Mouse (Mus musculus) hindbrain, postnatal 0 days (tissue): ENCODE results near the gene Musk. TPM values are rescaled to one million over a fixed set of nuclear protein-coding genes. Genes with fewer than 3 reads are reported as not detected.

ENCODE experiments used
- ATAC-seq: fragments of 200-750 bp; cut with Nextera tagmentation; 2 replicates; pipeline ENCODE4 v1.8.0; 2017; ENCODE audit warnings: mild to moderate bottlenecking, moderate TSS enrichment, moderate library complexity
- DNase-seq: peaks from one replicate; pipeline ENCODE4 v3.0.0-alpha.2; 2015; ENCODE audit warnings: low spot score
- H3K27ac ChIP-seq: fragments of 300-500 bp; sonication (generic); 2 replicates; pipeline ENCODE4 v1.5.1; 2014; ENCODE audit warnings: mild to moderate bottlenecking
- H3K27me3 ChIP-seq: fragments of 300-500 bp; sonication (generic); 2 replicates; pipeline ENCODE4 v1.6.1; 2014; ENCODE audit warnings: low read length, mixed read lengths; ENCODE audit not compliant: insufficient read depth
- H3K36me3 ChIP-seq: fragments of 300-500 bp; sonication (generic); 2 replicates; pipeline ENCODE4 v1.6.1; 2014; ENCODE audit warnings: low read length, mixed read lengths; ENCODE audit not compliant: insufficient read depth
- H3K4me1 ChIP-seq: fragments of 300-500 bp; sonication (generic); 2 replicates; pipeline ENCODE4 v1.6.1; 2014; ENCODE audit warnings: antibody characterized with exemption, low read length, mixed read lengths; ENCODE audit not compliant: insufficient read depth
- H3K4me2 ChIP-seq: fragments of 300-500 bp; sonication (generic); 2 replicates; pipeline ENCODE4 v1.6.1; 2014; ENCODE audit warnings: low read depth, mild to moderate bottlenecking, low read length, moderate library complexity, mixed read lengths
- H3K4me3 ChIP-seq: fragments of 300-500 bp; sonication (generic); 2 replicates; pipeline ENCODE4 v1.5.1; 2014; ENCODE audit warnings: low read length
- H3K9ac ChIP-seq: fragments of 300-500 bp; sonication (generic); replicated peaks from 2 replicates; pipeline ENCODE4 v1.6.1; 2014; ENCODE audit warnings: mild to moderate bottlenecking, low read length, moderate library complexity, mixed read lengths
- H3K9me3 ChIP-seq: fragments of 300-500 bp; sonication (generic); 2 replicates; pipeline ENCODE4 v1.6.1; 2016; ENCODE audit warnings: low read length, mixed read lengths
- CTCF ChIP-seq: IDR thresholded peaks from 2 replicates; pipeline ENCODE4 v1.5.1; 2016; ENCODE audit warnings: antibody characterized with exemption, control low read depth, low read depth
- WGBS: fragments of 180-500 bp; shearing (Covaris S2); extraction: QIAGEN DNeasy Blood & Tissue Kit; methylation state at CpG from one replicate; pipeline ENCODE4 v1.1.7; 2014; 5-methylcytosine and 5-hydroxymethylcytosine counted together
- polyA plus RNA-seq: library from polyadenylated mRNA; unstranded; fragments of >200 nt; fragmentation: Nextera tagmentation; extraction: Ambion mirVana; gene quantifications from 2 replicates; pipeline ENCODE4 v1.2.1, GENCODE M21; 2015
- total RNA-seq: library from RNA; depleted of rRNA; stranded (reverse); fragments of >200 nt; gene quantifications from 2 replicates; pipeline ENCODE4 v1.2.3, GENCODE M21; 2014

The Musk gene
- total and polyA plus RNA-seq, 2 experiments from 2014 or later: 0.05 to 0.24 TPM

GRCm38 (mm10) chr4:58358996-58359395 is 73.2 kb downstream of the Musk start:
- WGBS: 91% methylated on average over 4 of the region's 4 CpGs
- H3K27ac ChIP-seq: no peak overlapping the region
- H3K27me3 ChIP-seq: no peaks in the 10 kb centered on the region
- H3K9ac ChIP-seq: no peak overlapping the region
- H3K36me3 ChIP-seq: no peaks in the 10 kb centered on the region
- no peaks in the 10 kb centered on the region for H3K9me3 ChIP-seq
- no peak for DNase-seq
- H3K4me2 ChIP-seq: no peak overlapping the region
- no peak overlapping the region for H3K4me3 ChIP-seq
- no peak for ATAC-seq
- H3K4me1 ChIP-seq: no peaks in the 10 kb centered on the region
- TF ChIP-seq CTCF: no peak

GRCm38 (mm10) chr4:58365321-58365720 is 79.6 kb downstream of the Musk start:
- WGBS: 84% methylated on average over 6 of the region's 6 CpGs

DNA sequence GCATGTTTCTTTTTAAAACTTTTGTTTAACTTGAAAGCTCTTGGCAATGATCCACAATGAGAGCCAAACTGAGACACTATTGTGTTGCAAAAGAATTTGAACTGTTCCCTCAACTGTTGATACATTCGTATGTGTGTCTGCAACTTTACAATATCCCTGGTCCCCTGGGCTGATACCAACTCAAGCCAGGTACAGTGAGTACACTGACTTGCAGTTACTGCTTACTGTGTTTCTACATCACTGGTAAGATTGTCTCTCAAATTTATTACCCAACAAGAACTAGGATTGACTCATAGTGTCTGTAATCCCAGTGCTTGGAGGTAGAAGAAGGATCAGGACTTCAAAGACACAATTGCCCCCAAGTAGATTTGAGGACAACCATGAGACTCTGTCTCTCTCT is 85.3 kb downstream of the Musk start:
- ATAC-seq (no peak), DNase-seq (no peak)
- Histone ChIP-seq H3K4me3 (no peak overlapping the region), H3K9ac (no peak overlapping the region), H3K4me2 (no peak overlapping the region), H3K27me3 (no peaks in the 10 kb centered on the region), H3K9me3 (no peaks in the 10 kb centered on the region), H3K36me3 (no peaks in the 10 kb centered on the region), H3K4me1 (no peaks in the 10 kb centered on the region), H3K27ac (no peak overlapping the region)
- no peak for TF ChIP-seq CTCF
- WGBS: 70% methylated on average over 1 of the region's 1 CpGs

More at GRCm38 (mm10) chr4:58365321-58365720, 79.6 kb downstream of the Musk start:
- no peaks in the 10 kb centered on the region for H3K36me3 ChIP-seq
- H3K4me2 ChIP-seq: no peak overlapping the region
- no peak overlapping the region for H3K4me3 ChIP-seq
- H3K4me1 ChIP-seq: no peaks in the 10 kb centered on the region
- ATAC-seq (no peak), DNase-seq (no peak)
- H3K9me3 ChIP-seq: no peaks in the 10 kb centered on the region
- no peak overlapping the region for H3K27ac ChIP-seq
- TF ChIP-seq CTCF: no peak
- H3K9ac ChIP-seq: no peak overlapping the region
- no peaks in the 10 kb centered on the region for H3K27me3 ChIP-seq

DNA sequence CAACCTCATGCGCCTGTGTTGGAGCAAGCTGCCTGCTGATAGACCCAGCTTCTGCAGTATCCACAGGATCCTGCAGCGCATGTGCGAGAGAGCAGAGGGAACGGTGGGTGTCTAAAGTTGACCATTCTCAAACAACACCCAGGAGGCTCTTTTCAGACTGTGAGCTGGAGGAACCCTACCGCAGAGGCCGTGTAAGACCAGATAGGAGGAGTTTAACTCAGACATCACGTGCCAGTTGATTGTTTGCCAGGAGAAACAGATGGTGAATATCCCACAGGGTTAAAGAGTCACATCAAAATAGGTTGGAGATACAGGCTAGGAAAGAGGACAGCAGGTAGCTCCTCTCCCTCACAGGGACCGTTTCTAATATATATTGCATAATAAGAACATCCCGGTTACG is 87.8 kb downstream of the Musk start:
- no peaks in the 10 kb centered on the region for H3K27me3 ChIP-seq
- no peaks in the 10 kb centered on the region for H3K4me1 ChIP-seq
- TF ChIP-seq CTCF: no peak
- no peak overlapping the region for H3K27ac ChIP-seq
- WGBS: 72% methylated on average over 10 of the region's 10 CpGs
- ATAC-seq (no peak), DNase-seq (peak; percentile 51)
- no peaks in the 10 kb centered on the region for H3K9me3 ChIP-seq
- no peak overlapping the region for H3K4me3 ChIP-seq
- no peaks in the 10 kb centered on the region for H3K36me3 ChIP-seq
- no peak overlapping the region for H3K9ac ChIP-seq
- no peak overlapping the region for H3K4me2 ChIP-seq

DNA sequence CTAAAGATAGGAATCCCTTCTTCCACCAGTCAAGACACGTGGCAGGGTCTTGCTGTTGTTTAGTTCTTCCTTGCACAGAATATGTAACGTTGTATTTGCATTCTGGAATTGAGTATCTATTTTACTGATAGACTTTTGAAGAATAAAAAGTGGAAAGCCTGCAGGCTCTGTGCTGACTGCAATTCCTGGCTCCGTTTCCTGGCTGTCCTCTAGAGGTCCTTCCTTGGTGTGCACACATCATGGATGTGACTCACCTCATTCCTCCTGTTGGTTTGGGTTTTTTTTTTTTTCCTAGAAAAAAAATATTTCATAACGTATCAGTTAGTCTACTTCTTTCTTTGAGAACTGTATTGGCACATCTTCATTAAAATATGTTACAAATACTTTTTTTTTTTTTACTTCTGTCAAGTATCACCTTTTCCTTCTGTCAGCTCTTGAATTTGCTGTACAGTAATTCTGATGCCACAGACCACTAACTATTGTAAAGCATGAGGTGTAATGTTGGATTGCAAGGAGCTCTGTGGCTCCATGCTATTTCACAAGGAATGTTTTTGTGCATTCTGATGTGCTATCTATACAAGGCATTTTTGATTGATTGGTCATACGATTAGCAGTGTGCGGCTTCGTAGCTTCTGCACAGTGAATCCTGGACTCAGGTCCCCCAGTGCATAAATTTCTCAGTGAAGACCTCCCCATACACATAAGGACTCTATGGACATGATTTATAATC is 88.5 kb downstream of the Musk start:
- TF ChIP-seq CTCF: no peak
- Histone ChIP-seq H3K4me1 (no peaks in the 10 kb centered on the region), H3K27me3 (no peaks in the 10 kb centered on the region), H3K4me3 (no peak overlapping the region), H3K9me3 (no peaks in the 10 kb centered on the region), H3K9ac (no peak overlapping the region), H3K27ac (no peak overlapping the region), H3K36me3 (no peaks in the 10 kb centered on the region), H3K4me2 (no peak overlapping the region)
- WGBS: 78% methylated on average over 7 of the region's 7 CpGs
- DNase-seq (no peak), ATAC-seq (no peak)

- Histone ChIP-seq H3K4me3 (no peak overlapping the region), H3K36me3 (no peaks in the 10 kb centered on the region), H3K4me1 (no peaks in the 10 kb centered on the region), H3K27ac (no peak overlapping the region), H3K9ac (no peak overlapping the region), H3K4me2 (no peak overlapping the region), H3K27me3 (no peaks in the 10 kb centered on the region), H3K9me3 (no peaks in the 10 kb centered on the region)
- DNase-seq (no peak), ATAC-seq (no peak)
- no peak for TF ChIP-seq CTCF
- WGBS: 88% methylated on average over 4 of the region's 4 CpGs
These were observed 93.4 kb downstream of the Musk start for GRCm38 (mm10) chr4:58379186-58379585.

GRCm38 (mm10) chr4:58400861-58401341 is 115.1 kb downstream of the Musk start:
- no peaks in the 10 kb centered on the region for H3K27me3 ChIP-seq
- no peak overlapping the region for H3K27ac ChIP-seq
- no peak overlapping the region for H3K4me2 ChIP-seq
- peak; percentile 73 for DNase-seq
- peak; percentile 76 for ATAC-seq
- H3K9ac ChIP-seq: no peak overlapping the region
- 71% methylated on average over 12 of the region's 12 CpGs for WGBS
- no peaks in the 10 kb centered on the region for H3K36me3 ChIP-seq
- no peak overlapping the region for H3K4me3 ChIP-seq
- H3K4me1 ChIP-seq: no peaks in the 10 kb centered on the region
- no peaks in the 10 kb centered on the region for H3K9me3 ChIP-seq
- no peak for TF ChIP-seq CTCF
